Mouse (Mus musculus) spleen, postnatal 4 days (tissue): ENCODE measurements around the gene Rbfox1.

Experiments used
- DNase-seq, 2 experiments: peaks; one replicate each; pipeline ENCODE4 v3.0.0; 2022; ENCODE audit warnings: low spot score in 2 of 2

The Rbfox1 gene

DNA sequence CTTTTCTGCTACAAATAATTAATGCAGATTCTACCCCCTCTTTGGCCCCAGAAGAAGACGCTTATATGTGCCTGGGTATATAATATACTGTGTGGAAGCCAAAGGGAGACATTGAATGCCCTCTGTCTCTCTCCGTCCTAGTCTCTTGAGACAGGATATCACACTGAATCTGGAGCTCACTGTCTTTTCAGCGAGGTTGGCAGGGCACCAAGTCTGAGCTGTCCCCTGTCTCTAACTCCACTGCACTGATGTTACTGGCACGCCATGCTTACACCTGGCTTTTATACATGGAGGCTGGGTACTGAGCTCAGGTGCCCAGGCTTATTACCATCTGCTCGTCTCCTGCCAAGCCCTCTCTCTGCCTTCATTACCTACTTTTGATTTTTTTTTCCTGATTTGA is 1343.1 kb downstream of the Rbfox1 start:
- DNase-seq: no peak

DNA sequence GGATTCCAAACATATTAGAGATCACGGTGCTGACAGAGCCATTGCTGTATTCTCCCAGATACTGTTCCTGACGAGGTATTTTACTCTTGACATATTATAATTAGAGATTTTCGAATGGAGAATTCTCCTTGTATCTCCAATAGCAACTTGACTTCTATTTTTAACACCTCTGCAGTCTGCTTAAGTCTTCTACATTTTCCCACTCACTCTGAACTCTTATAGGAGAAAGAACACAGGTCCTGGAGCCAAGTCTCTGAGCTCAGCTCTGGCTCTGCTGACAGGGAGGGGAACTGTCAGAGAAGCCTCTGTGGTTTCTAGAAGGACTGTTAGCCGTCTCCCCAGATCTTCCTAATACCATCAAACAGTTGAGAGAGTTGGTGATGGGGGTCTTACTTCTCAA is 1344.1 kb downstream of the Rbfox1 start:
- no peak for DNase-seq

DNA sequence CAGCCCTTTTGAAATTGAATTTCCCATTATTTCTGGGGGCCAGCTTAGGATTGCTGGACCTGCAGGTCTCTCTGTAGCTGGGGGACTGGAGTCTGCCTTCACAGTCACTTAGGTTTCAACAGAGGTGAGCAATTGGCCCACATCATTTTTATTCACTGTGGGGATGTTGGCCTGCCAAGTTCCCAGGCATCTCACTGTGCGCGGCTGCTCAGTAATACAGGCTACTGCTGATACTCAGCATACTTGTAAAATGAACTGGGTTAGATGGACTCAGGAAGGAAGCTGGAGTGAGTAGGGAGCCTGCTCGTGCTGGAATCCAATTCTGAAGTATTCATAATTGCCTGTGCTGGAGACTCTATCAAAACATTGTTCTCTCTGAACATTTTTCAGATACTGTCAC is 1356.5 kb downstream of the Rbfox1 start:
- no peak for DNase-seq

DNA sequence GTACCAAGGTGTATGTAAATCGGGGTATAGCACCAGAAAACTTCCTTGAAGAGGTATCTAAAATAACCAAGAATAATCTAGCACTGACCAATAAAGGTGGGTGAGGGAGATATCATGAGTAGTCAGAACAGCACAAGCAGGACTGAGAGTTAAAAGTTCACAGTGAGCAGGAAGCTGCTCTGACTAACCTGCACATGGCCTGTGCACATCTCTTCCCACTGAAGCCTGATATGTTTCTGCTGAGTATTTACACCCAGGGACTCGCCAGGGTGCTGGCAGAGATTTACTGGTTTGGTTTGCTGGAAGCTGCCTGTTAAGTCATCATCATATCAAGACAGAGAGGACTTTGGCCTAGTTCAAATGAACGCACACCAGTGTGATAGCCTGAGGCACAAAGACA is 1357.3 kb downstream of the Rbfox1 start:
- DNase-seq: no peak

DNA sequence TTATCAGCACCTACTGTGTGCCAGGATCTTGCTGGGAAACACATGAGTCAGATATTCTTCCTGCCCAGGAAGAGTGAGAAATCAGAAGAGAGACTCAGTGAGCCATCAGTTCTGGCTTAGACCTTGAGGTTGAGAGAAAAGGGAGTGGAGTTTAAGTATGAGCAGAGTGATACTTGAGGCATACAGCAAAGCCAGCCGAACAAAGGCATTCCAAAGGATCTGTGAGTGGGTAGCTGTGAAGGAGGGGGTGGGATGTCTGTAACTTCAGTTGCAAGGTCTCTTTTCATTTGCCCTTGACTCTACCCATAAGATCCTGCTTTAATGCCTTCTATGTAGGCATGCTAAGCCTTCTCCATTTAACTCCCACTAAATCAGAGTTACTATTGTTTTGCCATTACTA is 1359.2 kb downstream of the Rbfox1 start:
- no peak for DNase-seq

DNA sequence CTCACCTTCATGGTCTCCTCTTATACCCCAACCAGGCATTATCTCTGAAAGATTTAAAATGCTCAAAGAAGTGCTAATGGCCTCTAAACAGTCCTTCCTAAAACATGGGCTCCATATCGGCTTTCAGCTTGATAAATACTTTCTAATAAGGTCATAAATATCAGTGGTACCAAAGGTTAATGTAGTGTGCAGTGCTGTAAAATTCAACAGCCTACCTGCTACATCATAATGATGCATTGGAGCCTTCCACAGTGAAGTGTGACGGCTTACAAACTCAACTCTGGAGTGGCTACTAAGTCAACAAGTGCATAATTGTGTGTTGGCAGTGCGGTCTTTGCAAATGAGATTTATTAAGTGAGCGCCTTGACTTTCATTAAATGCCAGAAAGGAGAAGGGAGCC is 1366.5 kb downstream of the Rbfox1 start:
- DNase-seq: no peak

DNA sequence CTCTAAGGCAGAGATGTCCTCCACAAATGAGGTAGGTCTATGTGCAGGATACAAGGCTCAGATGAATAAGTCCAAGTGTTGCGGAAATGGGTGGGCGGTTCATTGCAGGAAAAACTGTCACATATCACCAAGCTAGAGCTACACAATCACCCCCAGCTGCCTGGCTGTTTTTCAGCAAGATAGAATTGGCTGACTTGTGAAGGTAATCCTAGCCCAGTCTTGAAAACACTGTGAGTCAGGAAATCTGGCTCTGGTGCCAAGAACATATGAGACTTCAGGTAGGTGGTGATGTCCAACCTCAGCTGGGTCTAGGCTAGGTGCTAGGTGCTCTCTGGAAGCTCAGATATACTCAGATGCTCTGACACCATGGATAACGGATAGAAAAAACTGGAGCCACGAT is 1372.2 kb downstream of the Rbfox1 start:
- no peak for DNase-seq

DNA sequence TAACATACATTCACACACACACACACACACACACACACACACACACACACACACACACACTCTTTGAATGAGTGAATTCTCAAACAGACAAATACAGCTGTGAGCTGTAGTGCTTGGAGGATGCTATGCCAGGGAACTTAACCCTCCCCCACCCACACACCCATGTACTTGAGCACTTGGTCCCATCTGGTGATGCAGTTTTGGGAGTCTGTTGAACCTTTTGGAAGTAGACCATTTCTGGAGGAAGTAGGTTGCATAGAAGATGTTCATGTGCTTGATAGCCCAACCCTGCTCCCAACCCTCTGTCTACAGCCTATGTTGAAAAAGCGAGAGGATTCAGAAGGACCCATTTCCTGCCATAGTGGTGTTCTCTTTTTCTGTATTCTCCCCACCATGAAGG is 1378.1 kb downstream of the Rbfox1 start:
- no peak for DNase-seq

DNA sequence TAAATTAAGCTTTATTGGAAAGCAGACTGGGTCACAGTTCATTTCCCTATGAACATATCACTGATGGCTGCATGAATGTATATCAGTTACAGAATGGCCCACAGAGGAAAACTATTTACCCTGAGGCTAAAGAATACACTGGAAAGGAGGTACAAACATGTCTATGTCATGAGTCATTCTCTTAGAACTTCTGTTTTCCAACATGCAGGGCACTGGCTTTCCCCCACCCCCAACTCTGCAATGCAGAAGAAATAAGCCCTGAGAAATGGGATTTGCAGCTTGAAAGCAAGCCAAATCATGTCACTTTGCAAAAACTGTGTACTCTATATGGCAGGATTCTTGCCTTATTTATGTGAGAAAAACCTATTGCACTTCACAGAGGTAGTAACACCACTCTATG is 1380.6 kb downstream of the Rbfox1 start:
- DNase-seq: no peak

DNA sequence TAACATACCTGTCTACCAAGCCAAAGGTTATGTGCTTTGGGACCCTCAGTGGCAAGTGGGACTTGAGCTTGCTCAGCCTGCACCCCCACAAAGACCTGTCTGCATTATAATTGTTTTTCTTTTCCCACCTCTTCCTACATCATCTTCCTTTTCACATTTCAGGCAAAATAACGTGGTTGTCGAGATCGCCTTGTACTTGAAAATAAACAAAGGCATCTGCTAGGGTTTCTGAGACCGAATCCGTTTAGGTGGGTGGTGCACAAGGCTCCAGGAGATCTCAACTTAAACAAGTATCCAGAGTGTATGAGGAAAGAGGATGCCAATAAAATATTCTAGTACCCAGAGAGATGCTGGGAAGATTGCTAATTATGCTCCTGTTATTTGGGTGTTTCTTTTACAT is 1390.3 kb downstream of the Rbfox1 start:
- no peak for DNase-seq

DNA sequence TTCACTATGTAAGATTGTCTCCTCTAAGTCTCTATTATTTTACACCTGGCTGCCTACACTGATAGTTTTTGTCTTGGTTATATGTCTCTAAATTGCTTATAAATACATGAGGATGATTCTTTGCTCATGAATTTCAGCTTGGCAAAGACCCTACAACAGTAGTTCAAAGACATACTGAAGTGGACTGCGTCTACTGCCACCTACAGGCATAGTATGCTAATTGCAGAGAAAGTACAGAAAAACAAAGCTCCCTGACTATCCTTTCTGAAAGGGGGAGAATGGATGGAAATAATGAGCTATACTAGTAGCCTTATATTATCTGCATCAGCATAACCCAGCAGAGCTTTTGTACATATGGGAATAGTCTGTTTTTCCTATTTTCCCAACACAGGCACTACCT is 1390.7 kb downstream of the Rbfox1 start:
- DNase-seq: no peak

DNA sequence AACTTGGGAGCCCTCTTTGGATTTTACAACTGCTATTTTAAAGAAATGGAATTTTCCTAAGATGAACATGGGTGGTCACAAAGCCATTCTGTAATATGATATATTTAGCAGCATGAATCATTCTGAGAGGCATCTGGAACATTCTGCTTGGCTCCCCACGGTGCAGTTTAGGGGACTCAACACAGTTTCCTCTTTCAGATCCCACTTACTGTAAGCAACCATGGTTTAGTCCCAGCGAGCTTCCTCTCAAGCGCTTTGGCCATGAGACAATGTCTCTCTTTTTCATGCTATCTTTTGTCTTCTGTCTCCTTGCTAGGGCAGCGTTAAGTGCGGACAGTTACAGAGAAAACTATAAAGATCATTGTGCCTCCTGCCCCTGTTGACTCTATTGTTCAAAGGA is 1394.4 kb downstream of the Rbfox1 start:
- no peak for DNase-seq

DNA sequence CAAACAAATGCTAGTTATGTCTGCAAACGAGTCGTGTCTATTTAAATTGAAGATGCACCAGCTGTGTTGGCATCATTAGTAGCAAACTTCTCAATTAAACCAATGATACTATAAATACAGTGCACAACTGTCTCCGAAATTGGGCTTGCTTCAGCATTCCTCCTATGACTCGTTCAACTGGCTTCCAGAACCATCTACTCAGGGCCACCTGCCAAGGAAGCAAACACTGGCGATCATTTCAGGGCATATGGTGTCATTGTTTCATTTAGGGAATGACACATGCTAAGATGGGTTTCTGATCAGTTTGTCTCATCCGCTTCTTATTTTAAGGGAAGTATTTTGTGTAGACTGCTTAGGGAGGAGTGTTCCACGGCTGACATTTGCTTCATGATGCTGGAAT is 1397.1 kb downstream of the Rbfox1 start:
- no peak for DNase-seq

DNA sequence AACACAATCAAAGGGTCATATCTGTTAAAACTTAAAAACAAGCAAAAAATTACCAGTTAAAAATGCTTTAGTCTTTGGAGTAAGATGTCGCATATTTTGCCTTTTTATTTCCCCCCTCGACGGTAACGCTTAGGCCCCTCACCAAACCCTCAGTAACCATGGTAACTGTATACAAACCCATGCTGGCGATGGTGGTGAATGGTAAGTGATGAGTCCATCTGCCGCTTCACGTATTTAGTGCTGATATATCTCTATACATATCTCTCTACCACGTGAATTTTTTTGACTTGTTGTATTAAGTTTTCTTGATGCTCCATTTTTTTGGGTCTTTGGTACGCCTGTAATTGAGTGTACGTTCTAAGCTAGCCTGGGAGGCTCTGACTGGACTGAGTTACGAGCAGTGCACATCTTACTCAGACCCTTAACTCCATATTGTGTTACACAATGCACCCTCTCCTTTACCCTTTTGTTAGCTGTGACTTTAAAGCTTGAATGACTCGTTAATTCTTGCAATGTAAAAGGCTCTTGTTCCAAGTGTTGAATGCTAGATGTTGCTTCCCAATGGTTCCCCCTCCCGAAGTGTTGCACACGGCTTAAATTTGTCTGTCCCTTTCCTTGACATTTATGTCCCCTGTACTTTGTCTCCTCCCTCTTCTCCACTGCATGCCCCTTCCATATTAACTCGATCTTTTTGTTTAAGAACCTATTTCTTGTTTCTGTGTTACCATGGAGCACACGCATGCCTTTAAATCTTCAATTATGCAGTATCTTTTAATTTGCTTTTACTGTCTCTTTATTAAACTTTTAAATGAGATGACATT is 1408.0 kb downstream of the Rbfox1 start:
- no peak for DNase-seq

DNA sequence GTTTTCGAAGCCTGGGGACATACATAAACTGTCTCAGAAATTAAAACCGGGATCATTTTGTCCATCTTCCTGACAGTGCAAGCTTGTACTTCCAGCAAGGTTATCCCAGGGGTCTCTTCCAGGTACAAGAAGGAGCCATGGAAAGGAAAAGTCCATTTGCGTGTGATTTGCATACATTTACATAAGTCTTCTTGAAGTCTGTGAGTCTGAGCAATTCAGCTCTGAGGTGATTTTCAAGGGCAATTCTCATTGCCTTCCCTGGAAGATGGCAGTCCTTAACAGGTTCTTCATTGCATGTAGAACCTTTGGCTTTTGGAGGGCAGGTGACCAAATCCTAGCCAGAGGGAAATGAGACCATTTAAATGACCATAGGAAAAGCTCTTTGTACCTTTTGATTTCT is 1417.3 kb downstream of the Rbfox1 start:
- DNase-seq: no peak

DNA sequence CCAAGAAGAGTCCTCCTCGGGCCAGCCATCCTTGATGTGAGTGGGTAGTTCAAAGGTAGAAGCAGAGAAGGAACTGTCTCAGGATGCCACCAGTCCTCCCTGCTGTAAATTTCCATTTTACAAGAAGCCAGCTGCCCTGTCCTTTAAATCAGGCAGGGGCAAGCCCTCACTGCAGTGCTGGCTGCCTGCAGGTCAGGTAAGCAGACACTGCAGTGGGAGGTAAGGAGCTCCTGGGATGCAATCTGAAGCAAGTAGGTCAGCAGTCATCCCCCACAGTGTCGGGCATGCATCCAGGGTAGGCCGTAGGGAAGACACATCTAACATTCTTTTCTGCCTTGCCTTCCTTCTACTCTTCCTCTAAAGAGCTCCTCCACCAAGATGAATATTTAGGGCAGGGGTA is 1444.0 kb downstream of the Rbfox1 start:
- DNase-seq: no peak

DNA sequence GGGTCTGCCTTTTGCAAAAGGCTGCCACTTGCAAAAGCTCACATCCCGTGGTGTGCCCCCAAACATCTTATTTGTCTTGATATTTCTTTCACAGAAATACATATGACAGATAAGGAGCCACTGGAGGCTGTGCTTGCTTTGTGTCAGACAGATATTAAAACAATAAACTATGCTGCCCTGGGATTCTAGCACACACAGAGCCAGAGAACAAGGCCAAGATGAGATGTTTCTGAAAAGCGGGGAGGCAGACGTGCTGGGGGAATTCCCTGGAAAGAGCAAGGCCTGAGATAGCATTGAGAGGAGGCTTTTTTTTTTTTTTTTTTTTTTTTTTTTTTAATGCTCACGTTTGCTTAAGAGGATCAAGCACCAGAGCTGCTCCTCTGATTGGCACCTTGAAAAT is 1456.0 kb downstream of the Rbfox1 start:
- no peak for DNase-seq

DNA sequence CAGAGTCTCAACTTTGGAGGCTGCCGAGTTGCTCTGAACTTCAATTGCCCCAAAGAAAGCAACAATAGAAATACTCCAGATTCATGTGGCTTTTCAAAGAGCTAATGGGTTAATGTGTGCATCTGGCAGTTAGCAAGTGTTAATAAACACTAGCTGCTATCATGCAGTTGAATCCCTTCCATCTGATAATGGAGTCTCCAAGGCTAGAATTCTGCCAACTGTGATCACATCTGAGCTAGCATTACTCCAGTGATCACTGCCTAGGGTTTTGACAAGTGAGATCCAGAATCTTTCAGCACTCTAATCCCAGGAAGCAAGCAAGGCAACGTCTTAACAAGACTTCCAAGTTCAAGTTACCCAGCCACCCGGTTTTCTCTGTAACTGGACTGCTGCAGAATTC is 1460.1 kb downstream of the Rbfox1 start:
- no peak for DNase-seq

DNA sequence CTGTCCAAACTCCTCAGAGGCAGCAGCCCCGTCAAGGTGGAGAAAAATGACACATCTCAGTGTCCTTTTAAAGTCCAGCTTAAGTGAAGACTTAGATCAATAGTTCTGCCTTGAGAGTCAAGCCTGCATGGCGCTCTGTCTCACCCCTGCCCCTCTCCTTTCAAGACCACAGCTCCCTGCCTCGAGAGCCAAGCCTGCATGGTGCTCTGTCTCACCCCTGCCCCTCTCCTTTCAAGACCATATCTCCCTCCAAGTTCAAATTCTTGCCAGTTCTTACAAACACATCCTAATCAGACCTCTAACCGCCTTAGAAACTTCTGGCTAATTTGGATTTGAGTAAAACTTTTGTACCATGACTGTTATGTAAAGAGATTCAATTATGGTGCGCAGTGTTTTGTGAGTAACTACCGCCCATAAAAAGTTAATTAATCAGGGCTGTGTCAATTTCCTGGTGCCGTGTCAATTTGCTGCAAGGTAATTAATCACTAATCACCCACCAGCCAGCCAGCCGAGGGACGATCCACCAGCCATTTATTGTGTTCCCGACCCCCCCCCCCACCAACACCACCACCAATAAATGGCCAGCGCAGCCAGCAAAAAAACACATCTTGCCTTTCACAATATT is 1461.0 kb downstream of the Rbfox1 start:
- no peak for DNase-seq

DNA sequence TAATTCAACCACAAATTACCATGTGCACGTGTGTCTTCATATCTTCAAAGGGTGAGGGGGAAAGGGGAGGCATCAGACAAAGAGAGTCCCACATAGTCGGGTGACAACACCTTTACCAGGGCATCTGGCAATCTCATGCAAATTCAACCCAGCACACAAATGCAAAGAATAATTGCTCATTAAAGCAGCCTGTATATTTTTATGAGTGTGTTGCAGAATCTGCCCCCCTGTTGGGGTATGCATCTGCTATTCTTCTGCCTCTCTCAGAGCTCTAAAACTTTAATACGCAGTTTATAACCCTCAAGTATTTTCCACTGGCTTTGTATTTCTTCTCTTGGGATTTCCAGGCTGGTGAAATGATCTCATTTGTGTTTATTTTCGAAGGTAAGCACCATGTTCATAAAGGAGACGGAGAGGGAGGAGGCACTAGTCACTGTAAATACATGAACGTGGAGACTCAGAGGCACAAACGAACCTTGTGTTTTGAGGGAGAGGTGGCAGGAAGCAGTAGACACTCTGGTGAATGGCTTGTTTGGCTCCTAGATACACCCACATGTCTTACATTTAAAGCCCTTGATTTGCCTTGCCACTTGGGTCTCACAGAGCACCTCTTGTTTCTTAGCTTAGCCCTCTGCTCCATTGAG is 1462.5 kb downstream of the Rbfox1 start:
- no peak for DNase-seq

DNA sequence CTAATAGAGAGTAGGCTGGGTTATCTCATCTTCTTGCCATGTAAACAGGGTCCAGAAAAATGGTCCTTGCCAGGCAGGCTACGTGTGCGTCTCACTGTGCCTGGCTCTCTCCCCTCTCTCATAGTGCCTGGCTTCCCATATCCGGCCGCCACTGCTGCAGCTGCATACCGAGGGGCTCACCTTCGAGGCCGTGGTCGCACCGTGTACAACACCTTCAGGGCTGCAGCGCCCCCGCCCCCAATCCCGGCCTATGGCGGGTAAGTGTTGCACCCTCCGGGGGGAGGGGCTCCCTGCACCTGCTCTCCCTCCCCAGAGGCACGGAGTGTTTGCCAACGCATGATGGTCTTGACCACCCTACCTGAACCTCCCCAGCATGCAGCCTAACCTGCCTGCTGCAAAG is 1467.7 kb downstream of the Rbfox1 start:
- no peak for DNase-seq

DNA sequence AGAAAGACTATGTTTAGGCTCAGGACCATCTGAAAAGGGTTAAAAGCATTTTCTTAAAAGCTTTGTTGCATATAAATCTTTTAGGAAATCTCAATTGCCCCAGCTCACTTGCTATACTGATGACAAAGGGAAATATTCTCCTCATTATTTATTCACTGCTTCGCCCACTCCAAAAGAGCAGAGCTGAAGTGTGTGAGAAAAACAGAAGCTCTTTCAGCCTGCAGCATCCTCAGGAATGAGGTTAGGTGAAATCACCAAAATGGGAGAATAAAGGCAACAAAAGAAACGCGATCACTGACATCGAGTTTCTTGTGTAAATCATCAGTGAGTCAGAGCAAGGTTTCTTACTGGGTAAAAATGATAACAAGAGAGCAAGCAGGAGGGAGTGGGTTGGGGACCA is 1469.0 kb downstream of the Rbfox1 start:
- DNase-seq: no peak

DNA sequence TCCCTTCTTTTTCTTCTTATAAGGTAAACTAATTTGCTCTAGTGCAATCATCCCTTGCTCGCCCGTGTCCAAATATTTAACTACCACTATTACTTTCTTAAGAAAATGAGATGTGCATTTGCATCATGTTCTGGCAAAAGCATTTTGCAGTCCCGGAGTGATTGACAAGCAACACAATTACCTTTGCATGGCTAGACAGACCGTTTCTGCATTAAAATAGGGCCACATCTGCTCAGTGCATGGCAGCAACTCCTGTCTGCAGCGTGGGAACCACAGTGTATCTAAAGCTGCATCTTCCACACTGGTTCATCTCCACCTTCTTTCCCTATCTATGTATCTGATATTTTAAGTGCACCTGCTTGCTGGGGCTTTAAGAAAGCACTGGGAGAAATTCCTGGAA is 1473.9 kb downstream of the Rbfox1 start:
- no peak for DNase-seq
